Mouse (Mus musculus): ENCODE results near the gene 1600014C10Rik.

Gene 1600014C10Rik

DNA sequence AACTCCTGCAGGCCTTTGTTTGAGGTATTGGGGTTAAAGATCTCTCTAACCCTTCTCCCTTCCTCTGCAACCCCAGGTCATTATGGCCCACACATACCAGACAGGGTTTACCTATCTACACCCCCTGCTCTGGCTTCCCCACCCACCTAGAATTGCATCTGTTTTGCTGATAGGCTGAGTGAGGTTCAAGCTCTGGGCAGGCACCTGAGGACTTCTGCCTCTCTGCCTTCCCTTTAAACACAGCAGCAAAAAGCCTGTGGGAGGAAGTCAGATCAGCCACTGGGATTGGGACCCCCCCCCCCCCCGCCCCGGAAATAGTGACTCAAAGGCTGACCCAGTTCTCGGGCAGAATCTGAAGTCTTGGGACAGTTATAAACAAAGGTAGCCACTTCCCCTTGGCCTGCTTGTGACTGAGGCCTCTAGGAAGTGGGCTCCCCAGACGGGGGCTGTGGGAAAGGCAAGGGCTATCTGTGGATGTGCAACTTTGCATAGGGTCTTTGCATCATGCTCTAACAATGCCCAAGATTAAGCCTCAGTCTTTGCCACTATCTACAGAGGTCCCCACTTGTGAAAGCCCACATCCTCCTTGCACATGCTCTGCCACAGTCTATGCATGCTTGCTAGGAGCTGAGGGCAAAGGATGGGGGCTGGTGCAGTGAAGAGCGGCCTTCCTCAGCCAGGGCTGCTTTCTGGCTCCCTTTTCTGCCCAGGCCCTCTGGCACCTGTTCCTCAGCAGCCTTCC is 31.6 kb downstream of the 1600014C10Rik start:
- peak; percentile 28 for DNase-seq (ENCODE audit: low read depth, low spot score)

DNA sequence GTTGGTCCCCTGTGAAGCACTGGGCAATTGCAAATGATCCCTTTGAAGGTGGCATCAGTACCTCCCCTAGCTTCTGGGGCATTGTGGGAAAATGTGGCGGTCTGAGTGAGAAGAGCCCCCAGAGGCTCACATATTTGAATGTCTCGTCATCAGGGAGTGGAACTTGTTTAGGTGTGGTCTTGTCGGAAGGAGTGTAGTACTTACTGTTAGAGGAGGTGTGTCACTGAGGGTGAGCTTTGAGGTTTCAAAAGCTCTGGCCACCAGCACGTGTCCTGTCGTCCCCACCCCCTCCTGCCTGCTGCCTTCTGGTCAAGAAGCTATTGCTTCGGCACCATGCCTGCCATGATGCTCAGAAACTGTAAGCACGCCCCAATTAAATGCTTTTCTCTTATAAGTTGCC is 32.3 kb downstream of the 1600014C10Rik start:
- no peak for DNase-seq (ENCODE audit: low read depth, low spot score)

DNA sequence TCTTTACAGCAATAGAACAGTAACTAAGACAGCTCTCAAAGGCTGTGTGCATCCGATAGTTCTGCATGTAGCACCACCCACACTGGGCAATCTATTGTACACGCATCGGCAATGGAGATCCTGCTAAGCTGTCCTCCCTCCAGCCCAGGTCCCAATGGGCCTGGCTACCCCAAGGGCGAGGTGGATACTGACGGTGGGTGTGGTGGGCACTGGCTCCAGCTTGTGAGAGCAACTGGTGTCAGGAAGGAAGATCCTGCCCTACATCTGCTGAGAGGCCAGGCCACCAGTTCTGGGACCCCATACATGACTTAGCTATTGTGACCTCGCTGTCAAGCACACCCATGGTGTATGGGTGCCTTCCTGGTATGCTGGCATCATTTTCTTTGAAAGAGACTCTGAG is 32.7 kb downstream of the 1600014C10Rik start:
- DNase-seq (ENCODE audit: low read depth, low spot score) = no peak

DNA sequence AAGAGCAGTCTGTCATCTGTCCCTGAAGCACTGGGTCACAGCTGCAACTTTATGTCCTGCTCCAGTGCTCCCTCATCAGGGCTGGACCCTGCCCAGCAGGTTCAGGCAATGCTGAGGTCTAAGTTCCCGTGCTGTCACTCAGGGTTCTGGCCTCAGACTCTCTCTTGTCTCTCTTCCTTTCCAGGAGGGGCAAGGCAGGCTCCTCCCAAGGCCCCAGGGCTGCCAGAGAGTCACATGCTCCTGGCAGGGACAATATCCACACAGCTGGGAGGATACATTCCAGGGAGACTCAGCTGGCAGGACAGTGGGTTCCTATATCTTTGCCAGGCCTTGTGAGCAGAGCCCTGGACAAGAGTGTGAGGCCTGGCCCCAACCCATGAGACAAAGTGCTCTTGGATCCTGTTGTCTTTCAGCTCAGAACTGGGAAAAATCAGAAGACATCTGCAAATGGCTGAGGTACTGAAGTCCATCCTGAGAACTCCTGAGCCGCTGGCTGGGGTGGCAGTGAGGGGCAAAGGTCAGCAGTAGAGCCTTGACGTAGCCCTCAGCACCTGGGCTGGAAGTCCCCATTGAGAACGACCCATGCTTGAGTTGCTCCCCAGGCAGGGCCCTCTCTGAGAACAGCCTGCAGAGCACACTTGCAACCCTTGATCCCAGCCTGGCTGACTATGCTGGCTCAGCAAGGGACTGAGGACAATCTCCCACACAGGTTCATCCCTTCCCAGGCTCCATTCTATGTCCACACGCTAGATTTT is 34.6 kb downstream of the 1600014C10Rik start:
- no peak for DNase-seq (ENCODE audit: low read depth, low spot score)

DNA sequence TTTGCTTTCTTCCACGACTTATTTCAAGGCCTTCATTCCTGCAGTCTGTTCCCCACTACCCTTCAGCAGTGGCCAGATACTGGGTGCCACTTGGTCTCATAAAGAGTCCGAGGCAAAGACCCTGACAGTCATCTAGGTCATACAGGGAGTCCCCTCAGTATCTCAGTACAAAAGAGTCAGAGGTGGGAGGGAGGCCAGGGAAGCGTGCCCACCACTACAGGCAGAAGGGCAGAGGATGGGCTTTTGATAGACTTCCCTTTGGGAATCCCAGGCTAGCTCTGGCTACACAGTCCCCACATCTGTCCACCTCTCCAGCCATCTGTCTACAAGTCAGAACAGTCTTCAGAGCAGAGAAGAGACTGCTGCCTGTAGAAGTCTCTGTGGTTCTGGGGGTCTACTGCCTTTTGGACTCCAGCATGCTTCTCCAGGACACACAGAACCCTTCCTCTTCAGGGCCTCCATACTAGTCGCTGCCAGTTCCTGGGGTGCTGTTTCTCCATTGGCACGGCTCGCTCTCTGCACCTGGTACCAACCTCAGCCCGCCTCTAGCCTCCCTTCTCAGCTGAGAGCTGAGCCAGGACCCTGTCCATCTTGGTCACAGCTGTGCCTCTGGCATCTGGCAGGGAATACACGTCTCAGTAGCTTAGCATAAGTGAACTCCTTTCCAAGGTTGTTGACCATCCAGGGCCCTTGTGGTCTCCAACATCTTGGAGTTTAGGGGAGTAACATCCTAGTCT is 35.8 kb downstream of the 1600014C10Rik start:
- no peak for DNase-seq (ENCODE audit: low read depth, low spot score)

DNA sequence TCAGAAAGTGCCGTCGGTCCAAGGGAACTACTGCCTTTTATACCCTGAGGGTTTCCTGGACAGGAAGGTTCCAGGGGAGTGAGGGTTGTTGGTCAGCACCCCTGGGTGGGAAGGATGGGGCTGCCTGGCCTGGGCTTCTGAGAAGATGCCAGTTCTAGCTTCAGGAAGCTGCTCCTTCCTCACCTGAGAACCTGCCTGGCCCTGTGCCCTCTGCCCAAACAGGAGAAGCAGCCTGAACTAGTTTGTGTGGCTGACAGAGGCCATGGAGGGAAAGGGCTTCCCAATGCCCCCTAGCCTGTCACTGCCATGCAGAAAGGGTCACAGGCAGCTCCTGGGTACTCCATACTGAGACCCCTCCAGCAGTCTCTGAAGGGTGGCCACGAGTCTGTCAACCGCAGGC is 36.5 kb downstream of the 1600014C10Rik start:
- no peak for DNase-seq (ENCODE audit: low read depth, low spot score)

DNA sequence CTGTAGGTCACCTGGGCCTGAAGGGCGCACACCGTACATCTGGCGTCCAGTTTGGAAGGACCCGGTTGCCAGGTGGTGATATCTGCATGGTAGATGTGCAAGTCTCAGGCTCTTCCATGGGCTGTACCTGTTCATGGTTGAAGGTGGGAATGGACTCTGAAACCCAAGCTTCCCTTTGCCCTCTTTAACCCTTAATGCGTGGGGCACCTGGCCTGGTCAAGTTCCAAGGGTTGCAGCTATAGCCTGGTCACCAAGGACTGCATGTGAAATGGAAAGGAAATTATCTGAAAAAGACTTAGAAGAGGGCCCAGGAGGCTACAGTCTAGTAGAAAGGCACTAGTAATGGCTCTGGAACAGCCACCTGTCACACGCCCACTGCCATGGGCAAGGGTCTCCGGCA is 37.8 kb downstream of the 1600014C10Rik start:
- DNase-seq (ENCODE audit: low read depth, low spot score) = no peak

DNA sequence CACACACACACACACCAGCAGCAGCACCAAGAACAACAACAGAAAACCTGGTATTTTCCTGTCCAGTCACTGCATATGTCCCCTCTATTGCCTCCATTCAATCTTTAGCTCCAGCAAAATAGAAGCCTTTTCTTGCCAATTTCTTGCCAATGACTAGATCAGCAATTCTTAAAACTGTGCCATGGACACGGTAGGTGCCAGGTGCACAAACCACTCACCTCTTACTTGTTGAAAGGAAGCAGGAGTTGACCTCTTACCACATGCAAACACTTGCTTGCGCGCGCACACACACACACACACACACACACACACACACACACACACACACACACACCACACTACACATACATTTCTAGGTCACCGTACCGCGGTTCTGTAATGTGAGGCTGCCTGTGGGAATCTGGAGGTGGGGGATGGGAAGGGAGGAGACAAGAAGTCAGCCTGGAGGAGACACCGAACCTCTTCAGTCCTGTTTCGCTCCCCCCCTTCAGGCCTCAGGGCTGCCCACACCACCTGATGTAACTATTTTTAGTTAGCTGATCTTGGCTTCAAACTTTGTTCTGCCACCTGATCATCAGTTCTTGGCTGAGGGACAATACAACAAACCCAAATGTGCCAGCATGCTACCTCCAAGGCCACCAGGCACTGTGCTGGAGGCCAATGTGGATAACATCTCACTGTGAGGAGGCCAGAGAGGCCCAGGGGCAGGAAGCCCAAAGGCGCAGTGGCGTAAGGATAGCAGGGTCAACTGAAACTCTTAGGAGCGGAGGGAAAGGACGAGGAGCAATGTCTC is 41.8 kb downstream of the 1600014C10Rik start:
- peak; percentile 10 for DNase-seq (ENCODE audit: low read depth, low spot score)

DNA sequence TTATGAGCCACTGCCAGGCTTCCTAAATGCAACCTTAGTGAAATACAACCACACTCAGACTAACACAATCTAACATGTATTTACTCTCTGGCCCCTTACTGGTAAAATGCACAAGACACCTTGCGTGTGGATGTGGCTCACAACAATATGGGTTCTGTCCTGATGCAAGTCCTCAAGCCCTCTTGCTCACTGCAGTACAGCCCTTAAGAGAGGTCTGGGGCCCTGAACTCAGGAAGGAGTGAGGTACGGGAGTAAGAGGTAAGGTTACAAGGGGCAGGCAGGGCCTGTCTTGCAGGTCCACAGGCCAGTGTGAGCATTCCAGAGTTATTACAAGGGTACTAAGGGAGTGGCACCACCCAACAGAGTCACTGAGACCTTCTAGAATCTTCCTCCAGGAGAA is 43.2 kb downstream of the 1600014C10Rik start:
- DNase-seq (ENCODE audit: low read depth, low spot score) = no peak

DNA sequence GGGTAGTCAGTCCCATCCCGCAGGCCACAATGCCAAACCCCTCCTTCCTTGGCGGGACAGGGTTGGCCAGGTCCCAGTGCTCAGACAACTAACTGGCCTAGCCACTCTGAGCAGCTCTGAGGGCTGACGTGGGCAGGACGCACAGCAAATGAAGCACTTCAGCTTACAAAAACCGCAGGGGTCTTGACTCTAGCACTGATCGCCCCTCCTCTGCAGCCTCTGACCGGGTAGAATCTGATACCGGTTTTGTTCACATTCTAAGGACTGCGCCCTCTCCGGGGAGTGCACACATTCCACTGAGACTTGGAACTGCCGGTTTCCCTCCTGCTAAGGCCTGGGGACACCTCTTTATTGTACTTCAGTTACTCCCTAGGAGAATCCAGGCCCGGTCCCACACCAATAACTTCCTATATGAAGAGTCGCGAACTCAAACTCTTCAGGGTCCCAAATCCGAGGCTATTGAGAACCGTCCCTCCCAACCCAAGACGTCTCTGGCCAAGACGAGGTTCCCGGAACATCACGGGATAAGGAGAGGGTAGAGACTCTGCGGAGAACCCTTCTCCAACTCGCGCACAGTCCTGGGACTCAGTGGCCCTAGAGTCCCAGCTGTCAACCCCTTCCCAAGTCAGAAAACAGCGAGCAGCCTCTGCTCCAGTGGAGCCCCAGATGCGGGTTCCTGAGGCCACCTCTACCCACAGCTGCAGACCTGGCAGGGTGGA is 44.3 kb downstream of the 1600014C10Rik start:
- DNase-seq (ENCODE audit: low read depth, low spot score) = peak; percentile 16

DNA sequence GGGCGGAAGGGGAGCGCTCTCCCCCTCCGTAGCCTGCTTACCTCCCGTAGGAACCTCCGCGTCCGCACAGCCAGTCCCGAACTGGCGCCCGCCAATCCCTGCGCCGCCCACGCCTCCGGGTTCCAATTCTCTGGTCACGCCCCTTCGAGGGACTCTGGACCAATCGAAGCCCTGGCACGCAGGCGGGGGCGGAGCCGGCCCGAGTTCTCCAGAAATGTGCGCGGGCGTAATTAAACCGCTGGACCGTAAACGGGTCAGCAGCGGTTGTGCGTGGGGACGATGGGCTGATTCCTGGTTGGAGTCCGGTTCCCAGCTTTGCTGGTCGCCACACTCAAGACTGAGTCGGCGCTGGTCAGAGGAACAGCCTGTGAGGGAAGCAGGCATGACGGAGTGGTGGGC is 44.9 kb downstream of the 1600014C10Rik start, which contains the start of gene Plekhf1:
Gene Plekhf1 (minus strand): TSS at position 117 of the 399 bp plus-strand sequence.
- DNase-seq (ENCODE audit: low read depth, low spot score) = peak; percentile 69

DNA sequence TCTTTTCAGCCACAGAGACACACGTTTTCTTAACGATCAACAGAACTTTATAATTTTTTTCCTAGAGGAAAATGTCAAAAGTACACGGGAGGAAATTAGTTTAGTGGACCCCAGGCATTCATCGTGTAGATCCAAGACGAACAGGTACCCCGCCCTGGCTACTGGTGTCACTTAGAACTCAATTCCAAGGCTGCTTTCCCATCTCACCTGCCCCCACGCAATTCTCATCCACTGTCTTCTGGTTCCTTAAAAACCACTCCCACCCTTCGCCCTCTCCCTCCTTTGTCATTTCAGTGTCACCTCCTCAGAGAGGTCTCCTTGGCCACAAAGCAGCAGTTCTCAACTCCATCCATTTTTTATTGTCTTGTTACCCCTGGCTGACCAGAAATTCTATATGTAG is 45.3 kb downstream of the 1600014C10Rik start:
- no peak for DNase-seq (ENCODE audit: low read depth, low spot score)

DNA sequence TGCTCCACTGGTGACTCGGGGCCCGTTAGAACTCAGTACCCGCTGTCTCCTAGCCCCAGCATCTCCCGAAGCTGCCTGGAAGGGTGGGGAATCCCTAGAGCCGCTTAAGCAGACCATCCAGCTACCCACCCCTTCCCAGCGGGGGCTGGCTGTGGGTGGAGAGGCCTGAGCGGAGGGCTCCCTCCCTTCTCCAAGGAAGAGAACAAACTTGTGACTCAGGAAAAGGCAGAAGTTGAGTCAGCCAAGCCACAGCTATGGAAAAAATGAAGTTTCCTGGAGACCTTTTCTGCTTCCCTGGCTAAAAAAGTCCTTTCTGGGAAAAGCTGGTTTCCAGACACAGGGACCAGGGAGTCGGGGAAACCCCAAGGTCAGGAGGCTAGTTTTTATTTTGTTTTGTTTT is 47.3 kb downstream of the 1600014C10Rik start:
- DNase-seq (ENCODE audit: low read depth, low spot score) = no peak

DNA sequence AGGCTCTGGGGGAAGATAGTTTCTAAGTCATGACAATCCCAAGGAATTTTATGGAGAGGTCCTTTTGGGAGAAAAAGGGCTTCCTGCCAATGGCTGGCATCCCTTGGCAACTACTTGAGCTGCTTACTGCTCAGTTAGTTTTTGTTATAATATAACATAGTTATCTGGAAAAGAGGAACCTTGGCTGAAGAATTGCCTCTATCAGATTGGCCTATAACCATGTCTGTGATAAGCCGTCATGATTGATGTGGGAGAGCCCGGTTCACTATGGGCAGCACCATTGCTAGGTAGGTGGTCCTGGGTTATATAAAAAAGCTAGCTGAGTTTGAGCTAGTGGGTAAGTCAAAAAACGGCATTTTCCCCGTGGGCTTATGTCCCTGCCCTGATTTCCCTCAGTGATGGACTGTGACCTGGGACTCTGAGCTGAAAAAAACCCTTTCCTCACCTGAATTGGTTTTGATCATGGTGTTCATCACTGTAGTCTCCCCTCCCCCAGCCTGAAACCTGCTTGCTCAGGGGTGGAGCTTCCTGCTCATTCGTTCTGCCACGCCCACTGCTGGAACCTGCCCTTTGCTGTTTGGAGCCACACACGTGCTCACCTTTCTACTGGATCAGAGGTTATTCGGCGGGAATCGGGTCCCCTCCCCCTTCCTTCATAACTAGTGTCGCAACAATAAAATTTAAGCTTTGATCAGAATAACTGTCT is 53.5 kb downstream of the 1600014C10Rik start:
- DNase-seq (ENCODE audit: low read depth, low spot score) = no peak

DNA sequence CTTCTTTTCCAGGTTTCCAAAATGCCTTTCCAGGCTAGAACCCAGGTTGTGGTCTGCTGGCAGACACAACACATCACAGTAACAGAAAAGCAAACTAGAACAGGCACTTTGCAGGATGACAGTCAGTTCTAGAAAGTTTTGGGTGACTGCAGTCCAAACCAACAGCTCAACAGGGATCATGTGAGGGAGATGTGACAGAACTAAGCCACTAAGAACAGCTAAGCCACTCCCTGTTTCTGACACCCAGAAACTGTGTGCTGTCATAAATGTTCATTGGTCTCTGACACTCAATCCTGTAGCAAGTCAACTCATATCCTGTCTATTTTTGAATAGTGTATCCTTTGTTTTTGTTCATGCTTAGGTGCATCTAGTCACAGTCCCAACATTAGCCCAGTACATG is 54.1 kb downstream of the 1600014C10Rik start:
- no peak for DNase-seq (ENCODE audit: low read depth, low spot score)

DNA sequence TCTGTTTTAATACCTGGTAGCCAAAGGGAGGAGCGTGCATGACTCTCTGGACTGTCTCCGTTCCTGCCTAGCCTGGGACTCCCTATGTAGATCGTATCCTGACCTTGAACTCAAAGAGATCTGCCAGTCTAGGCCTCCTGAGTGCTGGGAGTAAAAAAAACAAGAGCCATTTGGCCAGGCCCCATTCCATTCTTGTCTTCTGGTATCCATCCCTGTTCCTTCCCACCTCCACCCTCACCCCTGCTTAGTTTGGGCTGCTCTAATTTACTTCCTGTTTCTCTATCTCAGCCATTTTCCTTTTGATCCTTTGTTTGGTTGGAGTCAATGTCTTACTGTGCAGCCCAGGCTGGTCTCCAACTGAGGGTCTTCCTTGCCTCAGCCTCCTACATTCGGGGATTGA is 59.4 kb downstream of the 1600014C10Rik start:
- DNase-seq (ENCODE audit: low read depth, low spot score) = no peak
